Mouse (Mus musculus): ENCODE measurements around the gene Lmna. TPM values are rescaled to one million over a fixed set of nuclear protein-coding genes. Genes with fewer than 3 reads are reported as not detected.

Gene Lmna
- polyA plus RNA-seq, 1 experiment = 138 TPM

DNA sequence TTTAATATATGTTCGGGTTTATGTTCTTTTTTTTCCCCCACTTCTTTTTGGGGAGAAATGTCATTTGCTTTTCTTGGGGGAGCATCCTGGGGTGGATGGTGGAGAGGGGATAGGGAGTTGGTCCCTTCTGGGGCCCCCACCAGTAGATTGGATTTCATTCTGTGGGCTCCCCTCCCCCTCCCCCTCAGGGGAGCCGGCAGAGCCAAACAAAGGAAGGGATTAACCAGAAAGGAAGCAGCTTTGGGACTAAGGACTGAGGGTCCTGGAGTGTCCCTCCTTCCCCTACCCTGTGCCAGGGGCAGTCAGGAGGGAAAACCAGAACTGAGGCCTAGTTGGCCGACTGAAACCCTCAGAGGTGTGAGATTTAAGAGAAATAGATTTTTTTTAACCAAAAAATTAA lies 29.6 kb upstream of the Lmna start:
- DNase-seq (ENCODE audit: low read depth) = no peak

DNA sequence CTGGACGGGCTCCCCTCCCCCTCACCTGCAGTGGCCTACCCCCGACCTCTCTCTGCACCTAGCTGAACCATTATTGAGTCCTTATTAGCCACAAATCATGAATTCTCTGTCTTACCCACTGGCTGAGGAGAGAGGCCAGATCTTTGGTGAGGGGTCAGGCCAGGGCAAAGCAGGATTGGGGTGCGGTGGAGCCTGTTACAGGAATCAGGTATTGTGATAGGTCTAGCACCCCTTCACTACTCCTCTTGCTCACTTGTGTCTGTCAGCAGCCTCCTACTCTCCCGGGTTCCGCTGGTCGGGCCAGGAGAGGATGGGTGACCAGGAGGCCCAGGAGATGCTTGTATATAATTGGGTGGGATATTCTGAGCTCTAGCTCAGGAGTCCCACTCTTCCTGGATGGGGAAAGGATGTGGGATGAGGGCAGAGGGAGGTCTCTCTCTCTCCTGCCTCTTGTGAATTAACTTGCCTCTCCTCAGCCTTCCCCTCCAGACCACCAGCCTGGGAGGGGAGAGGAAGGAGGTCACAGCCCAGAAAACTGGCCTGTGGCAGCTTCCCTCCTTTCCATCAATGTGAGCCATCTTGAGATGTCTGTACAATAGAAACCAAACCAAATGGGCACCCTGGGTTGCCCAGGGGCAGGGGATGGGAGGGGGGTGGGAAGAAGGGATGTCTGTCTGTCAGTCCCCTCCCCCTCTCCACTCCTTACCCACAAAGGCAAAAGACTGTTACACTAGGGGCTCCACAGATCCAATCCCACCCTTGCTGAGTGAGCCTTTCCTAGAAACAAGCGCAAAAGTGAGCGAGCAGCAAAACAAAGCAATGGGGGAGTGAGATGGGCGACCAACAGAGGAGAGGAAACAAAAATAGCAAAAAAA lies 28.8 kb upstream of the Lmna start:
- no peak for DNase-seq (ENCODE audit: low read depth)

DNA sequence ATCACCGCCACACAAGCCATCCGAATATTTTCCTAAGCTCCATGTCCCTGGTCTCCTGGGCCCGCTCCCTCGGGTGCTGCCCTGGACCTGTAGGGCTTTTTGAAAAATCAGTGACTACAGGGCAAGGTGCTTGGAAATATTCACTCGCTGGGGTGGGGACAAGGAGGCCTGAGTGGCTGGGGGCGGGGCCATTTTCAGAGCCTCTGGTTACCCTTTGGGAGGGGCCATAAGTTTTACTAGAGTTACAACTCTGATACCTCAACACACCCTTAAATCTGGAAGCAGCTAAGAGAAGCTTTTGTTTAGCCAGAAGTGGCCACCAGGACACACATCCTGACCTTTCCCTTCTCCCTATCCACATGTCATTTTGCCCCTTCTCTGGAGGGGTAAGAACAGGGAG lies 27.4 kb upstream of the Lmna start:
- no peak for DNase-seq (ENCODE audit: low read depth)

DNA sequence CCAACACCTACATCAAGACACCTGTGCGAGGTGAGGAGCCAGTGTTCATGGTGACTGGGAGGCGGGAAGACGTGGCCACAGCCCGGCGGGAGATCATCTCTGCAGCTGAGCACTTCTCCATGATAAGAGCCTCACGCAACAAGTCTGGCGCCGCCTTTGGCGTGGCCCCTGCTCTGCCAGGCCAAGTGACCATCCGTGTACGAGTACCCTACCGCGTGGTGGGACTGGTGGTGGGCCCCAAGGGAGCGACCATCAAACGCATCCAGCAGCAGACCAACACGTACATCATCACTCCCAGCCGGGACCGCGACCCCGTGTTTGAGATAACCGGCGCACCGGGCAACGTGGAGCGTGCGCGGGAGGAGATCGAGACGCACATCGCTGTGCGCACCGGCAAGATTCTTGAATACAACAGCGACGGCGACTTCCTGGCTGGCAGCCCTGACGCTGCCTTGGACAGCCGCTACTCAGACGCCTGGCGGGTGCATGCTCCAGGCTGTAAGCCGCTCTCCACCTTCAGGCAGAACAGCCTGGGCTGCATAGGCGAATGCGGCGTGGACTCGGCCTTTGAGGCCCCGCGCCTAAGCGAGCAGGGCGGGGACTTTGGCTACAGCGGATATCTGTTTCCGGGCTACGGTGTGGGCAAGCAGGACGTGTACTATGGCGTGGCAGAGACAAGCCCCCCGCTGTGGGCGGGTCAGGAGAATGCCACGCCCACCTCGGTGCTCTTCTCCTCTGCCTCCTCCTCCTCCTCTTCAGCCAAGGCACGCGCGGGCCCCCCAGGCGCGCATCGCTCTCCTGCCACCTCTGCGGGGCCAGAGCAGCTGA lies 26.6 kb upstream of the Lmna start:
- no peak for DNase-seq (ENCODE audit: low read depth)

DNA sequence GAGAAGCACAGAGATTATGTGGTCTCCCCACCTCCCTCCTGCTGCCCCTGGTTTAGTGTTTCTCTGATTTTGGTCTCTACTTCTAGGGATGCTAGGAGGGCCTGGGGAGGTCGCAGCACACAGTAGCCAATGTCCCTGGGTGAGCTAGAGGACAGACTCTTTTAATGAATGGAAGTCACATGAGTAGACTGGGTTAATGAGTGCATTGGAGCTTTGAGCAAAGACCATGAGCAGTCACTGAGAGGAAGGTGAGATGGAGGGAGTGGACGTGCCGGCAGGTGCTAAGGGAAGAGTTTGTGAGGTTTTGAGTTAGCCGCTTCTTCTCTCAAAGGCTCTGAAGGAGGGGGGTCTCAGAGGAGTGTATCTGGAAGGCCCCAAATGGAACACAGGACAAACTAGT lies 25.8 kb upstream of the Lmna start:
- no peak for DNase-seq (ENCODE audit: low read depth)

DNA sequence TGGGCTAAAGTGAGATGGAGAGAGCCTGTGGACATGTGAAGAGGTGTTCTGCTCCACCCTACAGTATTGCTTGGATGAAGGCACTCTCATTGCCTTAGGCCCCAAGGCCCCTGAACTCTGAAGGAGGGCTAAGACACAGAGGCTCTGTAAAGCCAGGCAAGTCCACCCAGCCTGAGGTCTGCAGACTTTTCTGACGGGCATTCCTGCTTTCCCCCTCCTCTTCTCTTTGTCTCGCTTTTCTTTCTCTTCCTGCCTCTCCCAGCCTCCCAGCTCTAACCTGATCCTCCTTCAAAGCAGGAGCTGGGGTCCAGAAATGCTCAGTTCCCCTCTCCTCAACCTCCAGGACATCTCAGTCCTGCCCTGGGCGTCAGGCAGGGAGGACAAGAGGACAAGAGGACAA lies 25.2 kb upstream of the Lmna start:
- DNase-seq (ENCODE audit: low read depth) = no peak

DNA sequence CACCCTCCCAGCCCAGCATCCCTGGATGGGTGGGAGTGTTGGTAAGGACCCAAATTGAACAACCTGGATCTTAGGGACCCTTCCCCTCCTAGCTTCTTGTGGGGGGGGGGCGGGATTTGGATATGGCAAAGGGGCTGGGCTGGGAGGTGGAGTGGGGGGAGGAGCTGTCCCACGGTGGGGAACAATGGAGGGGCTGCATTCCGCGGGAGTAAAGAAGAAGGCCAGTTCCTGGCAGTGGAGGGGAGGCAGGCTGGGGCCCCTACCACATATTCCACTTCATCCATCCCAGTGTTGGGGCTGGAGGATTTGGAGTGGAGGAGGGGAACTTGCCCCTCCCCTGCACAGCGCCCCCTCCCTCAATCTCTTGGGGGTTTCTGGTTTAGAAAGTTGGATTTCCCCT lies 23.9 kb upstream of the Lmna start:
- DNase-seq (ENCODE audit: low read depth) = no peak

DNA sequence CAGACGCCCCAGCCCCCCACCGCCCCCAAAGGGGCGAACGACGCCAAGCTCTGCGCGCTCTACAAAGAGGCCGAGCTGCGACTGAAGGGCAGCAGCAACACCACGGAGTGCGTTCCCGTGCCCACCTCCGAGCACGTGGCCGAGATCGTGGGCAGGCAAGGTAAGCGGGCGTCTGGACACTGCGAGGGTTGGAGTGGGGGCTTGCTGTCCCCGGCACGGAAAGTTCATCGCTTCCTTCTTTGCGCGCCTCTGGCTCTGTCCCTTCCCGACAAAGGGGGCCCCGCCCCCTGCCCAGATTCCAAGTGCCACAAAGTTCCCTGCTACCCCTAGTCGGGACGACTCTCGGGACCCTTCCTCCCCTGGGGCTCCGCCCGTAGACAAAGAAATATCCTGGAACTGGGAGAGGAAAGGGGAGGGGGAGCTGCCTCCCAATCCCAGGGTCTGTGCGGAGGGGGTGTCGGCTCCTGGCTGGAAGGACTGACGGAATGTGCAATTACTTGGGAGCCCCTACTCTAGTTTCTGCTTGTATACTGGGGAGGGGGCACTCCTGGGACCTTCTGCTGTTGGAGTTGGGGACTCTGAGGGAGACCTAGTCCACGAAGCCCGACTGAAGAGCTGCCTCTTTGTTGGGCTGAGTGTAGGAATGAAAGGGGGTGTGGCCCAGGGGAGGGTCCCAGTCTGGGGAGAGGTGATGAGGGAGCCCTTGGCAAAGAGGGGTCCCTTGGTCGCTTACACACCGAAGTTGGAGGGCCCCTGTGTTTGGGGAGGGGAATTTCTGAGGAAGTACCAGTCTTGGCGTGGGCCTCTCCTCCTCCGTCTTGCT lies 23.1 kb upstream of the Lmna start:
- no peak for DNase-seq (ENCODE audit: low read depth)

DNA sequence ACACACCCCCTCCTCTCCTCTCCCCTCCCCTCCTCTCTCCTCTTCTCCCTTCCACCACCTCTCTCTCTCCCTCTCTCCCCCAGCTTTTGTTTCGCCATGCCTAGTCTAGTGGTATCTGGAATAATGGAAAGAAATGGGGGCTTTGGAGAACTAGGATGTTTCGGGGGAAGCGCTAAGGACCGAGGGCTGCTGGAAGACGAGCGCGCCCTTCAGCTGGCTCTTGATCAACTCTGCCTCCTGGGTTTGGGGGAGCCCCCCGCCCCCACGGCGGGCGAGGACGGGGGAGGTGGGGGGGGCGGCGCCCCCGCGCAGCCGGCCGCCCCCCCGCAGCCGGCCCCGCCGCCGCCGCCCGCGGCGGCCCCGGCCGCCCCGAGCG lies 22.5 kb upstream of the Lmna start, which contains the start of gene Mex3a:
TSS of gene Mex3a (plus strand) at position 97 of the 376 bp plus-strand sequence.
- no peak for DNase-seq (ENCODE audit: low read depth)

DNA sequence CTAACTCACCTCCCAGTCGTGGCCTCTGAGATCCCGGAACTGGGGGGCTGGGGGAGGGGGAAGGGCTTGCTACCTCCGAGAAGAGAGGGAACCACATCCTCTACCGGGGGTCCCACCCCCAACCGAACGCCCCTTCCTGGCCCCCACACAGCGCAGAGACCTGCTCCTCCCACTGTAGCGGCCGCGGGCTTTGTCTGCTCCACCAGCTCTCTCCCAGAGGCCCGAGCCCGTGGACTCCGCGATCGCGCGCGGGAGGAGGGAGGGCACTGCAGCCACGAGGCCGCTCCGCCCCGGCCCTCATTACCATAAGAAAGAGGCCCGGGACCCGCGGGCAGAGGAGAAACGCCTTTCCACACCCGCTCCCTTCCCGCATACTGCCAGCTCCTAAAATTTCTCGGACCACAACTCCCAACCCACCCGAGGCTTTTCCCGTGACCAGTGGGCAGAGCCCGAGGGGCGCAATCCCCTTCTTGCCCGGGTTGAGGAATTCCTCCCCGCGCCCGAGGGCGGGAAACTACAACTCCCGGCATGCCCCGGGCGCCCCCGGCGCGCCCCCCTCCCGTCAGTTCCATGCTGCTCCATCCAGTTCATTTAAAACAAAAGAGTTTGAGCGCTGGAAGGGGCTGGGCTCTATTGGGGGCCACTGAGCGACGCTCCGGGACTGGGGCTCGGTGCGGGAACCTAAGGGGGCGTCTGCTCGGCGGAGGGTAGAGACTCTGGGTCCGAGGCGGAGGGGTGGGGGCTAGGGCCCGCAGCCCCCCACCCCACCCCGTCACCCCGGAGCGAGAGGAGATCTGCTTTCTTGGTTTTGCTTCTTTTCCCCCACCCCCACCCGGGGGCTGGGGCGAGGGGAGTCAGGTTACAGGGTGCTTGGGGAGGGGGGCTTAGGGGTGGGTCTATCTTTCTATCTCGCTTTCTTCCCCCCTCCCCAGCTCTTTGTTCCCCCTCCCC lies 21.9 kb upstream of the Lmna start:
- DNase-seq (ENCODE audit: low read depth) = no peak

DNA sequence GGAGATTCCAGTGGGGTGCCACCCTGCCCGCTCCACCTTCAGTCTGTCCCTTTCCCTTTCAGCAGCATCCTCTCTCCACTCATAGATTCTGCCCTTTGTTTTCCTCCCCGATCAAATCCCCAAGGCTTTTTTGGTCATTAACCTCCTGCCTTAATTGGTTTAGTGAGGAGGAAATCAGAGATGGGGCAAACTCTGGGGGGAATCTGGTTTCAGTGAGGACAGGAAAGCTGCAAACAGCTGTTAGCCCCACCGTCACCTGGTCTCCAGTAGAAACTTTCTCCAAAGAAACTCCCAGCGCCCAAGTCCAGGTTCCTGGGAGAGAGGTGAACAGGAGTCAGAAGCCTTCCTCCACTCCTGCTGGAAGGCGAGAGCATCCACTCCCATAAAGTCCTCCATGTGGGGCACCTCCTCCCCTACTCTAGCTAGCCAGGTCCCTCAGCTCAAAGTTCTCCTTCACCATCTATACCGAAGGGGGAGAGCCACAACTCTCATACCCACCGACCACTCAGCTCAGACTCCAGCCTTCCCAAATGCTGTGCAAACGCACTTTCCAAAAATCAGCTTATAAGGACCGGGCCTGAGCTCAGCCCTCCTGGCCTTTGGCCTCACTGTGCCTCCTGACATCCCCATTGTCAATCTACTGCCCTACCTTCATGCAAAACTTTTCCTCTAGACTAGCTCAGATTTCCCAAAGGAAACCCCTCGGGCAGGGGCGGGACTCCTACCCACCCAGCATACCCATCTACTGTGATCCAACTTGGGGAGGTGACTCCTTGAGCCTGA lies 20.5 kb upstream of the Lmna start:
- DNase-seq (ENCODE audit: low read depth) = no peak

DNA sequence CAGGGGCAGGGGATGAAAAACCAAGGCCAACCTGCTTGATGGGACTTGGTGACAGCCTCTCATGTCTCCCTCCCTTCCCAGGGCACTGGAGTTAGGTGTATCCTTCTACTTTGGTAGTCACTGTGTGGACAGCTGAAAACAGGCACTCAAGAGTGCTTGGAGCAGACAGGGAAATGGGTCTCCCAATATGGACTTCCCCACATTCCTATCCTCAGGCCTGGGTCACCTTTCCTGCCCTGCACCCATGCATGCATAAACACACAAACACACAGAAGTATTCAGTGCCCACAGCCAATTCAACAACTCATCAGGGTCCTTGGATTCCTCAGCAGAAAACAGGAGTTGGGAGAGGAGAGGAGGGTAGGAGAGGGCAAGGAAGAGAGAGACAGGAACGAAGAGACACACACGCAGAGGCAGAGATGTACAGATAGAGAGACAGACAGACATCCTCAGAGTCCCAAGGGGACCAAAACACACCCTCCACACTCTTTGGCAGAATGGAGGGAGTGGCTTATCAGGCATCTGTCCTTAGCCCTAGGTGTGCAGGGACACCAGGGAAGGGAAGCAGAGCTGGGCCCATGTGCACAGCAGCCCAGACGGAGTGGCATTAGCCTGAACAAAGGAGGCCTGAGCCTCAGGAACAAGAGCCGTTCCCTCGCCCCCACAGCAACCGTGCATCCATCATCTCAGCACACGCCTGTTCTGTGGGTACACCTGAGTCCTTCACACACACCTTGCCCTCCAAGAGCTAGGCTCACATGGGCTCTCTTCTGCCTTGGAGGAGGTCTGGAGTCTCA lies 19.6 kb upstream of the Lmna start:
- no peak for DNase-seq (ENCODE audit: low read depth)

DNA sequence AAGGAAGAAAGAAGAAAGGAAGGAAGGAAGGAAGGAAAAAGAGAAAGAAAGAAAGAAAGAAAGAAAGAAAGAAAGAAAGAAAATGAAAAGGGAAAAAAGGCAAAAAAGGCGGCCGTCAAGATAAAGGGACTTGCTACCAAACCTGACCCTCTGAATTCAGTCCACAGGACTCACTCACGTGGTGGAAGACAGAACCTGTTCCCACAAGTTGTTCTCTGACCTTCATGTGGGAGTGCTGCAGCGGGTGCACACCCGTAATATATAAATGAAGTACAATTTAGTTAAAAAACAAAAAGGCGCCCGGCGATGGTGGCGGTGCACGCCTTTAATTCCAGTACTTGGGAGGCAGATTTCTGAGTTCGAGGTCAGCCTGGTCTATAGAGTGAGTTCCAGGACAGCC lies 18.9 kb upstream of the Lmna start:
- no peak for DNase-seq (ENCODE audit: low read depth)

DNA sequence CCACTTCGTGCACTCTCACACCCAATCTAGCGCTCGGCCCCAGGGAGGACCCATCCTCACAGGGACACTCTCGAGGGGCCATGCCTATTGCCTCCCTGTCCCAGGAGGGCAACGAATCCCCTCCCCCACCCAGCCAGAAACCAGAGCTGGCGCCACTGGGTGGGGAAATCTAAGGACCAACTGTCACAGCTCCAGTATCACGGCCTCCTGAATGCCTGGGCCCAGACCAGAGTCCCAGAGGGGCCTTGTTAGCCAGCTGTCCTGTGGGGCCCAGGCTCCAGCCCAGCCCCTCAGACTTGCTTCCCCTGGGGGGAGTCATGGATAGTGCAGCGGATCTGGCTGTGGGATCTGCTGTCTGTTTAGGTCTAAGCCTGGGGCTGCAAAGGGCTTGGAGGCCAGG lies 17.8 kb upstream of the Lmna start:
- DNase-seq (ENCODE audit: low read depth) = no peak

DNA sequence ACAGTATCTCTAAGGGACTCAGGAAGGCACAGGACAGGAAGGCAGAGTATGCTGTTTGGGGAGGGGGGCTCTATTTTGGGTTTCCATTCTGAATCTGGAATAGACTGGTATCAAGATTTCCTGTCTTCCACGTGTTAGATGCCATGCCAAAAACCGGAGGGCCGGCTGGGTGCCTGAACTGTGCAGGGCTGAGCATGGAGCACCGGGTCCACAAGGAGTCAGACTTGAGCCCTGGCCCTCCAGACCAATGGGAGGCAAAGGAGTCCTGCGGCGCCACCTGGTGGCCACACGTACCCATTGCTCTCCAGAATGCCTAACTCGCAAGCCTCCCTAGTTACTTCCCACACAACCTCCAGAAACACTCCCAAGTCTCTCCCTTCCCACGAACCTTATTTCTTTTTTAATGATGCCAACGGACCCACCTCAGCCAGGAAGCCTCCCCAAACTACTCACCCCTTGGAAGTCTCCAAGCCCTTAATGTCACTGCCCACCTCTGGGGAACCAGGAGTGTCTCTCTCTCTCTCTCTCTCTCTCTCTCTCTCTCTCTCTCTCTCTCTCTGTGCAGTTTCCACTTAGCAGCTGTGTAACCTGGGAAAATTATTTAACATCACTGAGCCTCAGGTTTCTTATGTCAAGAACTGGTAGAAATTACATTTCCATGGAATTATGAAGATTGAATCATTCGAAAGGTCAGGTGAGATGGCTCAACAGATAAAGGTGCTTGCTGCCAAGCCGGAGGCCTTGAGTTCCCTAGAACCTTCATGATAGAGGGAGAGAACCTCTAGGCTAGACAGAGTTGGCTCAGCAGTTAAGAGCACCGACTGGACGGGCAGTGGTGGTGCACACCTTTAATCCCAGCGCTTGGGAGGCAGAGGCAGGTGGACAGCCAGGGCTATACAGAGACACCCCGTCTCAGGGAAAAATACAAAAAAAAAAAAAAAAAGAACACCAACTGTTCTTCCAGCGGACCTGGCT lies 16.7 kb upstream of the Lmna start:
- no peak for DNase-seq (ENCODE audit: low read depth)

DNA sequence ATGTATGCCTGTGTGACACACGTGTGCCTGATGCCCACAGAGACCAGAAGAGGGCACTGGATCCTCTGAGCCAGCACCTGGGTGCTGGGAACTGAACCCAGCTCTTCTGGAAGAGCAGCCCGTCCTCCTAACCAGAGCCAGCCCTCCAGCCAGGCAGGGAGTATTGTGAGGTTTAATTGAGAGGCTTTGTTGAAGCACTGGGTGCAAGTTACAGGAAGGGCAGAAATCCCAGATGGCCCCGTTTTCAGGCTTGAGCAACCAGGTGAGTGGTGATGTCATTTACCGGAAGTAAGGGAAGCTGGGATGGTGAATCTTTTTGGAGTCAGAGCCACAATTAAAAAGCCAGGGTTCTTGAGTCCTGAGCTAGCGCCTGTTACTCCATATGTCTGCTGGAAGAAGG lies 15.3 kb upstream of the Lmna start:
- no peak for DNase-seq (ENCODE audit: low read depth)

DNA sequence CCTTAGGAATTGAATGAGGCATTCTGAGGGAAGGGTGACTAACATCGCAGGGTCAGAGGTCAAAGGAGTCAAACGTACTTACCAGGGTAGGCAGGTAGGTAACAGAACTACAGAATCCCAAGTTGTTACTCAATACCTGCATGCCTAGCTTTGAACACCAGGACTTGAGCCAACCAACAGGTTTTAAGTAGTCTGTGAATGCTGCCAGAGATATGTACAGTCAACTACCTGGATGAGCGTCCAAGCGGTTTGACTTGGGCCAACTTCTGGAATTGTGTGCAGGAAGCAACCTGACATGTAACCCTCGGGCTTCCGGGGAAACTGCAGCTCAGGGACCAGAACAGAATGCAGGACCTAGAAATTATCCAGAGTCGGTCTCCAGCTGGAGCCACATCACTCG lies 13.3 kb upstream of the Lmna start:
- no peak for DNase-seq (ENCODE audit: low read depth)

DNA sequence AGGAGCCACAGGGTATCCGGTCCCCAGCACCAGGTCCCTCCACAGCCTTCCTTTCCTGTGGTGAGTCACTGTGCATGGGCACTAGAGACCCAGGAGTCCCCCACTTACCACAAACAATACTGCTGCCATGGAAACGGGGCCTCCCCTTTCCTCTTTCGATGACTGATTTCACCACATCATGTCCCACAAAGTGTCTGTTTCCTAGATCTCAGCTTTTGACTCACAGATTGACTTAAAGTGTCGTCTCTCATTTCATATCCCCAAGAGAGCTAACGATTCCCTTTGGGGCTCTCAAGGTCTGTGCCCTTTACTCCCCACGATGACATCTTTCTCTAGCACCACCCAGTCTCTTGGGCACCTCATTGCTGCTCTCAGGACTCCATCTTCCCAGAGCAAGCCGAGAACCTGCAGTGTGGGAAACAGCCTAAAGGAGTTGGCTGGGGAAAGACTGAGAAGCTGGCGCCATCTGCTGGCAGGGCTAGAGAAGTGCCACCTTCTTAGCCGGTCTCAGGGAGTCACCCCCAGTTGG lies 12.1 kb upstream of the Lmna start:
- DNase-seq (ENCODE audit: low read depth) = no peak

Measured in gonadal fat pad, adult 2 months (tissue).